Mouse (Mus musculus) induced T-regulatory cell, adult 2 months (primary cell): ENCODE results near the gene Zfp513.
A peak's percentile ranks its signal among the peaks of the same experiment; 100 is the strongest.
"Not testable (repeated sequence)": the region's sequence is repeated elsewhere in the genome, so short reads cannot be mapped to it uniquely, and the experiment has no call there.

Source experiments
- DNase-seq: peaks from one replicate; pipeline ENCODE4 v3.0.0-alpha.2; 2012; ENCODE audit warnings: low read depth

Zfp513 gene

DNA sequence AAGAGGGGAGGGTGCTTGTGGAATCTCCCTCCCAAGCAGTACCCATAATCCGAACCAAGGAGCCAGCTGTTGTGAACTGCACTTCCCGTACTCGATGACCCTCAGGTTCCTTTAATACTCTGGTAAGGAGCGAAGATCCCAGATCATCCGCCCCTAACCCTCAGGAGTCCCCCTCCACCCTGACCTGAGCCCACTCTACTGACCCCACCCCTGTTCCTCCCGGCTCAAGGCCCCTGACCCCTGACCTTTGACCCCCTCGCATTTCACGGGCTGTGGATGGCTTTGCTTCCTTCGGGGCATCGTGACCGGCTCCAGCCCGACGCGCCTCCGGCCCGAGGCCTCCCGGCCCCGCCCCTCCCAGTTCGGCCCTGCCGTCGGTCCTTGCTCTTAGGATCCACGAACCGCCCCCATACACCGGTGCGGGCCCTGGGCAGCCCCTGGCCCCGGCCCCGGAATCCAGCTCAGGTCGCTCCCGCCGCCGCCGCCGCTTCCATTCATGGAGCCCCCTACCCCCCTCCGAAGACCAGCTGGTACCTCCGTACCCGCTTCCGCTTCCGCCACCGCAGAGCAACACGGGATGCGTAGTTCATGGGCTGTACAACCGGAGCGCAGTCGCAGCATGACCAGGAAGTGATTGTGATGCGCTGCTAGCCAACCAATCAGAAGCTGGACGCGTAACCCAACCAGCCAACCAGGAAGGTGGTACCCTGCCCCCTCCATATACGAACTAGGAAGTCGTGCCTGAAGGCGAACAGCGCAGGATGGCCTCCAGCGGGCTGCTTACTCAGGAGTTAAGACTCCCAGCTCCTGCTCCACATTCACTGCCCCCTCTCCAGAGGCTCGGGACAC is at the start of gene Zfp513:
Gene Zfp513, minus strand, starts transcription at position 562 of the 849 bp plus-strand sequence.
- DNase-seq = peak; percentile 98

DNA sequence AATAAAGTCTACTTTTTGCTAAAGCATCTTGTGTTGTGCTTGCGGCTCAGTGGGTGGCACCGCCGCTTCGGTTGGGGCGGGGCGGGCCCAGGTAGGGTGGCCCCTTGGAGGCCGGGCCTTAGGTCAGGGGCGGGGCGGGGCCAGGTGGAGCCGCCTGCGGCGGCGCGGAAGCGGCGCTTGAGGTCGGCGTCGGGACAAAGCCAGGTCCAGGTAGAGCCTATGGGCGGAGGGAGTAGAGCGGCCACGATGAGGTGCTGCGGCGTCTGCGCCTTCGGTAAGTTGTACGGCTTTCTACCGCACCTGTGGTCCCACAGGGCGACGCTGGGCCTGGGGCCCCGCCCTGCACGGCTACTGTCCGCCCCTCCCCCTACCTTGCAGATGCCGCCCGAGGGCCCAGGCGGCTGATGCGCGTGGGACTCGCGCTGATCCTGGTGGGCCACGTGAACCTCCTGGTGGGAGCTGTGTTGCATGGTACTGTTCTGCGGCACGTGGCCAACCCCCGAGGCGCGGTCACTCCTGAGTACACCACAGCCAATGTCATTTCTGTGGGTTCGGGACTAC is 49.5 kb upstream of the Zfp513 start, which contains the start of gene Krtcap3:
Gene Krtcap3, plus strand, starts transcription at position 151 of the 561 bp plus-strand sequence.
- peak; percentile 66 for DNase-seq

DNA sequence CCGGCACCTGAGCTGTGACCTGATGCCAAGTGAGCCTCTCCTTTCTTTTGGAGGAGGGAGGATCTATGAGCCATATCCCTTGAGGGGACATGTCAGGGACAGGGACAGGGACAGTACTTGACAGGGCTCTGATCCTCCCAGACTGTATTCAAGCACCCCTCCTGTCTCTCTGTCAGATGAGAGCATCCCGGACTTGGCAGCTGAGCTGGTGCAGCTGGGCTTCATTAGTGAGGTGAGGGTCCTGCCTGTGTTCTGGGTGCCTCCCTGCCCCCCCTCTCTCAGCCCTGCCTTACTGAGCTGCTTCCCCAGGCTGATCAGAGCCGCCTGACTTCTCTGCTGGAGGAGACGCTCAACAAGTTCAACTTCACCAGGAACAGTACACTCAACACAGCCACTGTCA is 48.6 kb upstream of the Zfp513 start:
- DNase-seq = no peak

DNA sequence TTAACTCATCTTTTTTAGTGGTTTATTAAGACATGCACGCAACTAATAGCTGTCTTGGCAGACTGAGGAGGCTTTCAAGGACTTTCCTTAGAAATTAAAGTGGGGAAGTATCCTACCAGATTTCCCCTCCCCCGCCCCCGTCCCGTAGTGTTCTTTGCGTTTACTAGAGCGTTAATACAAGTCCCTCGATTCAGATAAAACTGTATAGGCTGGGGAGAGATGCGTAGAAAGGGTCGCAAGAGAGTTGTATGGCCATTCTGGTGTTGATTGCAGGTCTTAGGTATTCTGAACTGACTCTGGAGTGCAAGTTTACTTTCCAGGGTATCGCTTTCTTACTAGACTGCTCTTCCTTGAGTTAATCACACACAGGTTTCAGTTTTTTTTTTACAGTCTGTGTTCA is 40.1 kb upstream of the Zfp513 start:
- DNase-seq = no peak

DNA sequence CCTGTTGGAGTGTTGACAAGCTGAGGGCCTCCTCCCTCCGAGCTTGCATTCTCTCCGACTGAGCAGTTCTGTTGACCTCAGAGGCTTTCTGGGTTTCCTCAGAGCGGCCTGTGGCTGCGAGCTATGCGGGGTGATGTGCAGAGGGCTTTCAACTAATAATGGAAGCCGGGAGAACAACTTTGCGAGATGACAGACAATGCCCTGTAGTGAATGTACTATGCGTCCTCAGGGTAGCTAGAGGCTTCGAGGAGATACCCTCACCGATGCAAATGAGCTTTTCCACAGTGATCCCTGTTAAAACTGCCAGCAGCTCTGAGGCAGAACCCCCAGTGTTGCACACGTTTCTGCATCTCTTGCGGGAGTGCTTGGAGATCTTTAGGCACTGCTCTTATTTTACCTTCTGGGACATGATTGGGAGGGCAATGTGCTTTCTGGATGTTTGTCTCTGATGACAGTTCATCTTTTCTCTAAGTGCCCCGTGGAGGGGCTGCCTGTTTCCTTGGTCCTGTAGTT is 39.5 kb upstream of the Zfp513 start:
- no peak for DNase-seq

DNA sequence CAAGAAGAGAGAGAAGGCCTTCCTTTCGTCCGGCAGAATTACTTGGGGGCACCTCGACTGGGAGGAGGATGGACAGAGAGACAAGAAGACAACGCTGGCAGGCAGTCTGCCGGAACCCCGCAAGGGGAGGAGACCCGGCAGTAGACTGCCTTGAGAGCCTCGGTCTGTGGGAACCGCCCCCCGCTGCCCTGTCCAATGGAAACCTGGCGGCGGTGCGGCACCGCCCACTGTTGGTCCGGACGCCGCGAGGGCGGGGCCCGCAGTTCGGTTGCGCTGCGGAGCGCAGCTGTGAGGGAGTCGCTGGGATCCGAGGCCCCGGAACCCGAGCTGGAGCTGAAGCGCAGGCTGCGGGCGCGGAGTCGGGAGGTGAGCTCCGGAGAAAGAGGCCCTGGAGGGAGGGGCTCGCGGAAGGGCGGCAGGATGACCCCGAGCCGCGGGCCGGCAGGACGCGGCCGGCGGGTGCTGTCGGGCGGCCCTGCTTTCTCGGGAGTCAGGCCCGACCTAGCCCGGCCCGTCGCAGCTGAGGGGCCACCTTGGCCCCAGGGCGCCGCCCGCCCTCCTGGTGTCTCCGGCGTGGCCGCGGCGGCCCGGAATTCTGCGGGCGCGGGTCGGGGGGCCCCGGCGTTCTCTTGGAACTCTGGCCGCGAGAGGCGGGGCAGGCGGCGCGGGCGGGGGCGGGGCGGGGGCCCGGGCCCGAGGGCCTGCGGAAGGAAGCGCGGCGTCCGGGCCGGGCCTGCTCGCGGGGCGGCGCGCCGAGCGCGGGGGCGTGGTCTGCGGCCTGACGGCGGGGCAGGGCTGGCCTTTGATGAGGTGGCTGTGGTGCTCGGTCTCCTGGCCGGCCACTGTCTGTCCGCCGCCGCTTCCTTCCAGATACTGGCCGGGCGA is 38.8 kb upstream of the Zfp513 start, which contains the start of the genes Nrbp1 and Gm9970:
Gene Nrbp1, plus strand, starts transcription at position 228 of the 885 bp plus-strand sequence.
Gene Gm9970, minus strand, starts transcription at position 596 of the 885 bp plus-strand sequence.
- DNase-seq = peak; percentile 97

DNA sequence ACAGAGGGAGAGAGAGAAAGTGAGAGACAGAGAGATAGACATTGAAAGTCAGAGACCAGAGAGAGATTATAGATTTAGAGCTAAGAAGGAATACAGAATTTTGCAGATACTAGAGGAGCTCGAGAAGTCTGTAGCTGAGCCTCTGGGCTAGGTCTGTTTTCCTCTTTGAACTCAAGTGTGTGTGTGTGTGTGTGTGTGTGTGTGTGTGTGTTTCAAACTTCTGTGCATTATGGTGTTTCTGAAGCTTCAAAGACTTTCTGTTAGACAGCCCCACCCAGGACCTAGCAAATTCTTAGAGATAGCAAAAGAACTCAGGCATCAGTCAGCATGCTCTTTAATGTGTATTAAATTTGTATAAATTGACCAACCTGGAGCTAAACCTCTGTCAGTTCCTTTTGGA is 24.5 kb upstream of the Zfp513 start:
- no peak for DNase-seq

DNA sequence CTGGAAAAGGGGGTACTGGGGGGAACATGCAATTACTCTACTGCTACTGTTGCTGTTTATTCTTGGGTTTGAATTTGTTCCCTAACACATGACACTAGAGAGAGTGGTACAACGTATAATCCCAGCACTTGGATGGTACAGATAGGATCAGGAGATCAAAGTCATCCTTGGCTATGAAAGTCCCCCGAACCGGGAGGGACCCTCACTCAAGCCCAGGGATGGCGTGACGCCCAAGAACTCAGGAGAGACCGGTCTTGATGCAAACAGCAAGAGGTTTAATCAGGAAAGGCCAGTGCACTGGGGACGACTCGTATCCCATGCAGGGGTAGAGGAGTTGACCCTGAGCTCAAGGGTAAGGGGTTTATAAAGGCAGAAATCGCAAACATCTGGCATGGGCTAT is 20.6 kb upstream of the Zfp513 start:
- DNase-seq = no peak

DNA sequence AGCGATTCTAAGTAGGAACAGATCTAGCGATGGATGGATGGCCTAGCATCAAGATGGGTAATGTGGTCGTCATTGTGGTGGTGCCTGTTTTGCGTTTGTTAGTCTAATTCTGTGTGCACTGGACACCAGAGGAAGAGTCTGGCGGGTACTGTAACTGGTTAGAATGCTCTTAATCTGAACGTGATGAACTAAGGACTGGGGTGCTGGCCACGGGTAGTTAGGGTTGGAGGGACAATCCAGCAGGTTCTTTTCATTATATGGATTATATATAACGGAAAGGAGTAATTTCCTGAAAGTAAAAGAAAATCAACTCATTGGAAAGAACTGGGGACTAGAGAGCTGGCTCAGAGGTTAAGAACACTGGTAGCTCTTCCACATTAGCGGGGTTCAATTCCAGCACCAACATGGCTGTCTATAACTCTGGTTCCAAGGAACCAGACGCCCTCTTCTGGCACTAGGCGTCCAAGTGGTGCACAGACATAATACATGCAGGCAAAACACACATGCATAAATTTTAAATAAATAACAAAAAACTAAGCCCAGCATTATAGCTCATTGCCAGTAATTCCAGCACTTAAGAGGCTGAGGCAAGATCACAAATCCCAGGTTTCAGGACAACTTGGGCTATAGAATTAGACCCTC is 19.3 kb upstream of the Zfp513 start:
- DNase-seq = peak; percentile 64

DNA sequence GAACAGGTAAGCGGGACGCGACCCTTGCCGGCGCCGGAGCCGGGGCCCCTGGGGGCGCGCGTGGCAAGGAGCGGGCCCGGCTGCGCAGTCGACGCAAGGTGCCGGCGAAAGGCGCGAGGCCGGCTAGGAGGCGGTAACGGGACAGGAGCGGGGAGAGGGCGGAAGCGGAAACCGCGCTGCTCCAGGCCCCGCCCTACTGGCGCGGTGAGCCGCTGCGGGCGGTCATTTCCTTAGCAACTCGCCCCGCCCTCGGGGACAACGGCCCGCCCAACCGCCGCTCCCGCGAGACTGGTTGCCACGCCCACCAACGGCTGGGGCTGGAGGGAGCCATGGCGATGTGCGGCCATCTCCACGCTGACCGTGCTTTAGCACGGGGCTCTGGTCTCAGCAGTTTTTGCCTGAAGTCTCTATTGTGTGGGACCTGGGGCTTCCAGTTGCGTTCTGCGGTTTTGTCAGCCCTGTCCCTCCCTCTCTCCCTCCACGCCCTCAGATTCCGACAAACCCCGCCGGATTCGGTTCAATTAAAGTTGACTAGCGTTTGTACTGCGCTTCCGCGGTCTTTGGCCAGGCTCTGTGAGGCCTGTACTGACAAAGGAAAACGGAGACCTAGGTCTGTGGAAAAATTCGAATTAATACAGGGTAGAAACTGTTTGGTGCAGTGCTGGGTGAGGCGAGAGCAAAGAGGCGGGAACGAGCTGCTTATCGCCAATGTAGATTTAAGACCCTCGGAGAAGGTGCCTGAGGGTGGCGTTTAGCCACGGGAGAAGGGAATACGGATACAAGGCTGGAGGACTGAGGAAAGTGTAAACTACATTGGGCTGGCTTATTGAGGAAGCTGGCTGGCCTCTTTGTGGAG is 18.6 kb upstream of the Zfp513 start, which contains the start of gene Ppm1g:
Gene Ppm1g, minus strand, starts transcription at position 240 of the 856 bp plus-strand sequence.
- peak; percentile 98 for DNase-seq

DNA sequence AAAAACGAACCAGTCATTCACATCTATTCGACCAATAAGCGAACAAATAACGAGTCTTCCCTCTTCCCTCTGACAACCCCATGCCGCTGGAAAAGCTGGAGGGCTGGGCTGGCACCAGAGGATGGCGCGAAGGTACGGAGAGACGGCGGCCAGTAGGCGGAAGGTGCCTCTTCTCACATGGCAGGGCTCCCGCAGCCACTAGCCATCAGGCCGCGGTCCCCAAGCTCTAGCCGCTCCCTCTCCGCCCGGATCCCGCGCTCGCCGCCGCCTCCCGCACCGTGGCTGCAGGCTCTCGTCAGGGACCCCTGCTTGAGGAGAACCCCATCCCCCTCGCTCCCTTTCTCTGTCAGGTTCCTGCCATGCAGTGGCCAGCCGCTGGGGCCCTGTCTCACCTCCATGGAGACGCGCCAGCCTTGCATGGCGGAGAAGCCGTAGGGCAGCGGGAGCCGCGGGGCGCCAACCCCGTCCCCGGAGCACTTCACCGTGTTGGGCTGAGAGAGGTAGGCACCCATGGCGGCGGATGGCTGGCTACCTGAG is 17.9 kb upstream of the Zfp513 start:
- no peak for DNase-seq

DNA sequence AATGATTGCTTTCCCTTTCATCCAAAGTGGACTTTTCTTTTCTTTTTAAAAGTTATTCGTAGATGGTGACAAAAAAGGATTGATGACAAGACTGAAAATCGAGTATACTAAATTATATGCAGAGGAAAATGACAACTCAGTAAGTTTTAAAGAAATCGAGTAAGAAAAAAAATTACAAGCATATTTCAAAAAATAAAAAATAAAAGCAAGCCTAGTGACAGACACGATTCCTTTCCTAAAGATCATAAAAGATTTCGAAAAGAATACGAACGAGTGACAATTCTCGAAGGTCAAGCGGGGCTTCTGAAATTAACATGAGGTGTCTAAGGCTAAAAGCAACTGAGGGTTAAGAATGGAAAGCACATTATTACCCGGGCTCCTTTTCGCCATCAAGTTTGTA is 17.4 kb upstream of the Zfp513 start:
- DNase-seq = no peak

DNA sequence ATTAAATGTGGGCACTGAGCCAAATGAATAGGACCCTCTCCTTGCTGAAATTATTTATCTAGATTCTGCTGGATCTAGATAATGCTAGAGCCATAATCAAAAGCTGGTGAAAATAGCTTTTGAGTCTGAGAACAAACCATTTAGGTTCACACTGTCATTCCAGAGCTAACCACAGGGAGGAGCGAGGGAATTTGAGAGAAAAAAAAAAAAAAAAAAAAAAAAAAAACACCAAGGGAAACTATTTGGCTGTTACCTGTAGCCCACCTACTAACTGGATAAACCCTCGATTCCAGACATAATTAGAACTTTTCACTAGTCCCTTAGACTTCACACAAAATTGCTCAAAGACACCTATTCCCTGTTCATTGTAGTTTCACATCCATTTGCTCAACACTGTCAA is 17.0 kb upstream of the Zfp513 start:
- peak; percentile 69 for DNase-seq

DNA sequence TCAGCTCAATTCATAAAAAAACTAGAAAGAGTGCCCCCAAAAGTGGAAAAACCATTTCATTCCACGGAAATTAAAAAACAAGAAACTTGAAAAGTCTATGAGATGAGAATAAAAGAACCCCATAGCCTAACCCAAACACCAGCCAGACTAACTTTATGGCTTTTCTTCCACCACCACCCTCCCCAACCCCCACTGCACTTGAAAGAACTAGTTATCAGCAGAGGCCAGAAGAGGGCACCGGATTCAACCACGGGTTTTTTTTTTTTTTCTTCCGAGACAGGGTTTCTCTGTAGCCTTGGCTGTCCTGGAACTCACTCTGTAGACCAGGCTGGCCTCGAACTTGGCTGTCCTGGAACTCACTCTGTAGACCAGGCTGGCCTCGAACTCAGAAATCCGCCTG is 16.2 kb upstream of the Zfp513 start:
- peak; percentile 77 for DNase-seq

DNA sequence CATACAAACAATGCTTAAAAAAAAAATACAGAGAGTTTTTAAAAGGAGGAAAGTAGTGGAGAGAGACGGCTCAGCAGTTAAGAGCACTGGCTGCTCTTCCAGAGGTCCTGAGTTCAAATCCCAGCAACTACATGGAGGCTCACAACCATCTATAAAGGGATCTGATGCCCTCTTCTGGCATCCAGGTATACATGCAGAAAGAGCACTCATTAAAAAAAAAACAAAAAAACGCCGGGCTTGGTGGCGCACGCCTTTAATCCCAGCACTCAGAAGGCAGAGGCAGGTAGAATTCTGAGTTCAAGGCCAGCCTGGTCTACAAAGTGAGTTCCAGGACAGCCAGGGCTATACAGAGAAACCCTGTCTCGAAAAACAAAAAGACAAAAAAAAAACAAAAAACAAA is 14.5 kb upstream of the Zfp513 start:
- not testable (repeated sequence) for DNase-seq

DNA sequence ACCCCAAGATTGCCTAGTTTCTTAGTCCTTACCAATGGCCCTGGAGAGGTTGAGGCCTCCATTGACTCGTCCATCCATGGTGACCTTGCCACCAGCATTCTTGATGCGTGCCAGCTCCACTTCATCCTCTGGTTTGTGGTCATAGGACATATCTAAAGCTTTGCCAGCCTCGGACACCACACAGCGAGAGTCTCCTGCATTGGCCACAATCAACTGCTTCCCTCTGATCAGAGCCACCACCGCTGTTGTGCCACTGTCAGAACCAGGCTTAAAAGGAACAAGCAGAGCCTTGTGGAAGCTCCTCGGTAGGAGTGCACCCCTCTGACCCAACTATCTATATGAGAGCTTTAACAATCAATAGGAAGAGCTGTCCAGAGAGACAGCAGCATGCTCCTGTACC is 2.3 kb upstream of the Zfp513 start:
- DNase-seq = no peak

DNA sequence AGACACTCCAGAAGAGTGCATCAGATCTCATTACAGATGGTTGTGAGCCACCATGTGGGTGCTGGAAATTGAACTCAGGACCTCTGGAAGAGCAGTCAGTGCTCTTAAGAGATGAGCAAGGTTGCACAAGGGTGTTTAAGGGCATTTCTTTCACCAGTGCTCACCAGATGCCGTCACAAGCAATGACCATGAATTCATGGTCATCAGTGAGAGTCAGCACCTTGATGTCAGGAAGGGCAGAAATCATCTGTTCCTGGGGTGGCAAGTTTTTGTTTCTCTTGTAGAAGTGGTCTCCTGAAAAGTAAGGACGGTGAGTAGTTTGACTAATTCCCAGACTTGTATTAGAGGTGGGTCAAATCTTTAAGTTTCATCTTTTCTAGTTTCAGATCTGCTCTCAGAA is 1.8 kb upstream of the Zfp513 start:
- DNase-seq = no peak

DNA sequence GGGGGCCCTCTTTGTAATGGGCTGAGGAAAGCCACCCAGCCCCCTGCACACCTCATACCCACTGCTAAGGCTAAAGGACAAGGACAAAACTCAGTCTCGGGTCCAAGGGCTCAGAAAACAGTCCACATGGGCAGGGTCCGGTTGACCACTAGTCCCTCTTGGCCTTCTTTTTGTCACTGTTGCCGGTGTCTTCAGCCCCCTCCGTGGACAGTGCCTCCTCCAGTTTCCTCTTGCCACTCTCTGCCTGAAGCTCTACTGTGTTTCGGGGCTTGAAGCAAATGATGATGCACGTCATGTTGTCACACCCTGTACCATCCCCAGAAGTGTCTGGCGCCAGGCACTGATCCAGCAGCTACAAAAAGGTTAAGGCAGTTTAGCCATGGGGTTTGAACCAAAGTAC is 830 bp upstream of the Zfp513 start:
- DNase-seq = peak; percentile 20

DNA sequence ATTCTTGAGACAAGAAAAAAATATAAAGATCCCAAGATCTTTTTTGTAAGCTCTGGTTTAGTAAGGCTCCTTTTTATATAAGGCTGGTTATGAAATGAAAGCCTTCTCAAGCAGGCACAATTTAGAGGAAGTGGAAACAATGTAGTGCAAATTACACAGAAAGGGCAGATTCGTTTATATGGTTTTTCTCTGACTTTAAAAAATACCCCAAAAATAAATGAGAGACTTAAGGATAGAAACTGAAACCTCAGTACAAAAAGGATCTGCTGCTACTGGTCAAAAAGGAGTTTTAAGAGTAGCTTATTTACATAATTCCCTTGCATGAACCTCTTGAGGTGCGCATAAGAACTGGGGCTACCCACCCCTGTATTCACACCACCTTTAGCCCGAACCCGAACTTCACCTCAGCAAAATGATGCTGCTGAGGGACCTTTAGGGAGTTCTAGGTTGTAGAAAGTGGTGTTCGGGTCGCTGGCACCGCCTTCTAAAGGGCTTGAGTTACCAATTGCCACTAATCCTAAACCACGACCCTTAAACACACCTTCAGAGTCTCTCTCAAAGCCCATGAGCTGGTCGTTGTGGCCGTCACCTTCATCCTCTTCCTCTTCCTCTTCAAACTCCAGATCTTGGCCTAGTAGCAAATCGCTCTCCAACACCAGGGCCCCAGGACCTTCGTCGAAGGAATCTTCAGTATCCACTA is 911 bp downstream of the Zfp513 start:
- DNase-seq = peak; percentile 62

DNA sequence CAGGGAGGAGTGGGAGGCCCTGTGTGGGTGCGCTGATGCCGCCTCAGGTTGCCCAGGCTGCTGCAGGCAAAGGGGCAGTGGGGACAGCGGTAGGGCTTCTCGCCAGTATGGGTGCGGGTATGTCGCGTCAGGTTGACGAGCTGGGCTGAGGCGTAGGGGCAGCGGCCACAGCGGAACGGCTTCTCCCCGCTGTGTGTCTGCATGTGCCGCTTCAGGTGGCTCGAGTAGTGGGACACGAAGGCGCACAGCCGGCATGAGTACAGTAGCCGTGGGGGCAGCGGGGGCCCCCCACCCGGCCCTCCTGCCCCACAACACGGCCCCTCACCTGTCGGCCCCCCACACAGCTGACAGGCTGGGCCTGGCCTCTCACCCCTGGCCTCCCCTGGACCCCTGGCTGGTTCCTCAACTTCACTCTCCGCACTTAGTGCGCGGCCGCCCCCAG is 1.8 kb downstream of the Zfp513 start:
- DNase-seq = peak; percentile 21
